Mouse (Mus musculus): ENCODE measurements around the gene Ppp1r7.

DNA sequence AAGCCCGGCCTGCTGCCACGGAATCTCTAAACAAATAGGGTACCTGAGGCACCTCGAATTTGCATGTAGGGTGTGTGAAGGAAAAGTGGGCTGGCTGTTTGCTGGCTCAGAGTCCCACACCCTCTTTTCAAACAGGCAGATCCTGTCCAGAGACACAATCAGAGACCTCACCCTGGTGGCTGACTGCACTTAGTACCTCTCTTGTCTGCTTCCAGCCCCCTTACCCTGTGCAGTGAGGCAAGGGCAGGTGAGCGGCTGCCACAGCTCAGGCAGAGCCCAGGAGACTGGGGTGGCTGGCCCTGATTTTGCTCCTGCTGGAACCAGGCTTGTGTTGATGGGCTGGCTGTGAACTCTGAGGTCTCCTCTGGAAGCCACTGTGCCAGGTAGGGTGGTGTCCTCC, 31.0 kb downstream of the Ppp1r7 start, which contains the start of gene Ano7:
- TF ChIP-seq CTCF (IDR thresholded peaks at IDR 0.05; ENCODE audit: extremely low read depth, insufficient read length, insufficient replicate concordance, low read depth, low read length) (no peak), POLR2A (IDR thresholded peaks at IDR 0.05; ENCODE audit: low read depth, low read length) (no peak)

Data from small intestine, adult 2 months (tissue).